Mouse (Mus musculus) lung, postnatal 4 days (tissue): ENCODE results near the gene Gfap.

Experiments used
- DNase-seq, 2 experiments: peaks; one replicate each; pipeline ENCODE4 v3.0.0; 2021

Gfap gene

DNA sequence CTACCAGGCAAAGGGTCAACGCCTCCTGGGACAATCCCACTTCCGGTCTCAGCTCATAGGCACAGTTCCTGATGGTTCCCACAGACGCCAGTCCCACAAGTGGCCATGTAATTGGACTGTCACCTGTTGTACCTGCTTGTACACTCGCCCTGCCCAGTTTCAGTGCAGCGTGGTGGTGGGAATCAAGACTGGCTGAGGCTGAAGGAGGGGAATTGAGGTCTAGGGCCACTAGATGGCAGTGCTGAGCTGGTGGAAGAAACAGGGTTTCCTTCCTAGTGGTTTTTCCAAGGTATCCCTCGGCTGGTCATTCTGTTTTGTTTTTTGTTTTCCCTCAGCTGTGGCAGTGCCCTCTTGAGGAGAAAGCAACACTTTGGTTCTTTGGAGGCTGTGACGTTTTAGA lies at the start of gene Gfap:
Gene Gfap (minus strand): TSS at position 150 of the 400 bp plus-strand sequence.
- peak; percentile 70 to 86 for DNase-seq

DNA sequence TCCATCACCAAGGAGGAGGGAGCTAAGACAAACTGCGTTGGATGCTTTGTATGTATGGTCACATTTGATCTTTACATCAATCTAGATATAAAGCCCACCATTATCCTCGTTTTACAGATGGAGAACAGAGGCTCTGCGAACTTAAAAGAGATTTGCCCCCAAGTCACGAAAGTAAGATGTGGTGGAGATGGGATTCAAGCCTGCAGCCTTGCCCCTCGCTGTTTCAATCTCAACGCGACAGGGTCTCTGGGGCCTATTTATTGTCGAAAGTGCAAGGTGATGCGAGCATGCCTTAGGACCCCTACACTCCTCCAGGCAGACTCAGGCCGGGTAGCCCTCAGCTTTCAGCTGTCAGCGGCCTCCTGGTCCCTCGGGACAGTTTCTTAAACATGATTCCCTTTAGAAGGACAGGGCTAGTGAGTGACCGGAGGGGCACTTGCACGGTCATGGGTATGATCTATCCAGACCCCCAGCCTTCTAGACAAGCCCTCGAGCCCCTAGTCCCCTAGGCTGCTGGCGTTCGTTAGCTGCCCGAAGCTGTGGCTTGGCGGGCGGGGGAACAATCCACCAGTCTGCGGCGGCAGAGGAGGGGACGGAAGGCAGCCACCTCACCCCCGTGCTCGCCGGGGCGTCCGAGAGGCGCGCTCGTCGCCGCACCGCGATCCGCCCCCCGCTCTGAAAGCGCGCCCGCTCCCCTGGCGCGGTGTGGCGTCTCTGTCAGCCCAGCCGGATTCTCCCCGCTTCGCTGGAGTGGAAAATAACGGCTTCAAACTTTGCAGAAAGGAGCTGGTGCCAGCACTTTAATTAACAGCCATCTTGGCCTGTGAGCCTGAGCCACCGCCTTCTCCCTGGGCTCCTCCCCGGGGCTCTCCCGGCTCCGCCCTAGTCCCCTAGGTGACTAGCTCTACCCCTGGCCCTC lies 47.6 kb upstream of the Gfap start:
- DNase-seq = peak; percentile 38 to 47

DNA sequence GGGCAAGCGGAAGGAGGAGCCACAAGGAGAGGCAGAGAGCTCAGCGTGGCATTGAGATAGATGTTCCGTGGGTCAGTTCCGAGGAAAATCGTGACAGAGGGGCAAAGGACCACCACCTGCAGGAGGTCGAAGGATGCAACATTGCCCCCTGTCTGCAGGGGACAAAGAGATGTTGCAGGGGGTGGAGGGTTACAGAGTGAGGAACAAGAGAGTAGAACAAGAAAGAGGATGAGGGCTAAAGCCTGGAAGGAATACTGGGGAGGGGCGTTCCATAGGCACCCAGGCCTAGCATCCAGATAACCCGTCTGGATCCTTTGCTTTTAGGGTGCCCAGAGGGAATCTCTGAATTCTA lies 46.3 kb upstream of the Gfap start:
- no peak for DNase-seq

DNA sequence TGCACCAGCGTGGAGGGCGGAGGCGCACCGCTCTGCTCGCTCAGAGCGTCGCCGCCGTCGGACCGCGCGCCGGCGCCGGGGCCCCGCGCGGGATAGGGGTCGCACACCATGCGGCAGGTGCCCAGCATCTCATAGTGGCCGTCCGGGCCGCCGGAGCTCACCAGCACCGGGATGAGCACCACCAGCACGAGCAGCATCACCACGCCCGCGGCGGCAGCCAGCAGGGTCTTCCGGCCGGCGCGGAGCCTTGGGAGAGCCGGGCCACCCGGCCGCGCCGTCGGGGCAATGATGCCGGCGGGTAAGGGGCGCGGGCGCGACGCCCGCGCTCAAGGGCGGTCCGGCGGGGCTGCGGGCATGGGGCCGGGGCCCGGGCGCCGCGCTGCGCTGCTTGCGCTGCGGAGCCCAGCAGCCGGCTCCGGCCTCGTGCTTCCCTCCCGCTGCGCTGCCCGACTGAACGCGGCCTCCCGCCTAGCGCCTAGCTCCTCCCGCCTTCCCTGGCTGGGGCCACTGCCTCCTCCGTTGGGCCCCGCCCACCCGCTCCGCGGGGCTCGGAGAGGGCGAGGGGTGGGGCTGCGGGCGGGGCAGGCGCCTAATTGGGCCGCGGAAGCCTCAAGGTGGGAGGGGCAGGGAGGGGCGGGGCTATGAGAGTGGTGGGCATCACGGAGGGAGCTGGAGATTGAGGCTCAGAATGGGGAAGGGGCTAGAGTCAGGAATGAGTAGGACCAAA lies 45.7 kb upstream of the Gfap start, which contains the start of gene C1ql1:
Gene C1ql1 (minus strand): TSS at position 424 of the 727 bp plus-strand sequence.
- peak; percentile 89 to 94 for DNase-seq

DNA sequence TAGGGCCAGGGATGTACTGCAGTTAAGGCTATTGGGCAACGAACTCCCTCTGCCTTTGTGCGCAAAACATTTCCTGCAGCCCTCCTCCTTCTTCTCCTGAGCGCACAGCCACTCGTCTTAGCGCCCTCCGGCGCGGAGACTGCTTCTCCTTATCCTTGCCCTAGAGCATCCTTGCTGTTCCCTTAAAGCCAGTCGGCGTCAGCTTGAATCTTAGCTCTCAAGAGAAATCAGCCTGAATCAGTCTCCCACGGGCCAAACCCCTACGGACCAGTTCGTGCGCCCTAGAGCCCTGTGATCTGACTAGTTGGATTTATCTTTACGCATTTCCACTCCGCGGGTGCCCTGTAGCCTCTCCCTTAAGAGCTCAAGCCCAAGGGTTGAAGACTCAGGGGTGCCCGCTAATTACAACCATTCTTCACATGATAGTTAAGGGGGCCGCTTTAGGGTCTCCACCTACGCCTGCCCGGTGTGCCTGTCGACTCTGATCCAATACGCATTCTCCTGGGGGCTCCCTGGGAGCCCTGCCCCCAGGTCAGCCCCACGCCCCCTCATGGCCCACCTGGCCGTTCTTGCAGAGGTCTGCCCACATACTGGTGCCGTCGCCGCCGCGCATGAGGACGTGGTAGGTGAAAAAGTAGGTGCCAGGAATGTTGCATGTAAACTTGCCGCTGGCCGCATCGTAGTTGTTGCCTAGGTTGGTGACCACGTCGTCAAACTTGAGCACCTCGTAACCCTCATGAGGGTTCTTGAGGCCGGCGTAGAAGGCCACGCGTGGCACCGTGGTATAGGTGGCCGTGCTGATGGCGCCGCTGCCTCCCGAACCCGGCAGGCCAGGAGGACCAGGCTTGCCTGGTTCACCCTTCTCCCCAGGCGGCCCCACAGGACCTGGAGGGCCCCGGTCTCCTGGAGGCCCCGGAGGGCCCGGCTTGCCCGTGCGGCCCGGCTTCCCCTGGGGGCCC lies 44.9 kb upstream of the Gfap start:
- DNase-seq = no peak

DNA sequence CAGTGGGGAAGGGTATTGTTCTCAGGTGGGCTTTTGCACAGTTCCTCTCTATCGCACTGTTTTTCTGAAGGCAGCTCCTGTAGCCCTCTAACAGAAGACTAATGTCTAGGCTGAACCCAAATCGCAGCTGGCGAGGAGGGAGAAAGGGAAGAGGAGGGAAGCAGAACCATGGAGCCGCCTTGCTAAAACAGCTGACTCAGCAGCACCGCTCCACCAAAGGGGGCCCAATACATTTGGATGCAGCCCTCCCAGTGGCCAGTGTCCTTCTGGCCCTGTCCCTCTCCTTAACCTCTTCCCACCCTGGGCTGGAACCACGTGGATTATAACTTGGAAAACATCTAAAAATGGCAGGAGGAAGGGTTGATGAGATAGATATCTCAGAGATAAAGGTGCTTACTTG lies 40.5 kb upstream of the Gfap start:
- no peak for DNase-seq

DNA sequence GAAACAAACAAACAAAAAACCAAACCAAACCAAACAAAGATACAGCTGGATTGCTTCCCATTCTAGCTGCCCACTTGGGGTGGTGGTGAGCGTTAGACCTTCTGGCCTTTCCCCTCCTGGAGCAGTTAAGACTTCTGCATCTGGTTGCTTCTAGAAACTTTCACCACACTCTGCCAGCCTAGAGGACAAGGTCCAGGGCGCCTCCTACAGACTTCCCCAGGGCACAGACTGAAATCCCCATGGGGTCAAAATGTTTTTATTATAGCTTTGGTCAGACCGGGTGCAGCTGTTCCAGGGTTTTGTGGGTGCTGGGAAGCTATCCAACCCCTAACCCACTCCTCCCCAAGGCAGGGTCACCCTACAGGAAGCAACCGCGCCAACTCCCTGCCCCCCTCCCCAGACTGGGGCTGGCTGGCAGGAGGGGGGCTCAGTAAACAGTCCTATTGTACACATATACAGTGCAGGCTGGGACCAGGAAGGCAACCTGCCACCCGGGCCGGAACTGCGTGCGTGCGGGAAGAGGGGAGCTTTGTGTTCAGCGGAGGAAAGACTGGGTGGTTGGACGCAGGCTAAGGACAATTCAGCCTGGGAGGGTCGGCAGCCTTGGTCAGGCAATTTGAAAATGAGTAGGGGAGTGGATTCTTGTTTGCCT lies 38.4 kb upstream of the Gfap start:
- DNase-seq = peak; percentile 33 to 50

DNA sequence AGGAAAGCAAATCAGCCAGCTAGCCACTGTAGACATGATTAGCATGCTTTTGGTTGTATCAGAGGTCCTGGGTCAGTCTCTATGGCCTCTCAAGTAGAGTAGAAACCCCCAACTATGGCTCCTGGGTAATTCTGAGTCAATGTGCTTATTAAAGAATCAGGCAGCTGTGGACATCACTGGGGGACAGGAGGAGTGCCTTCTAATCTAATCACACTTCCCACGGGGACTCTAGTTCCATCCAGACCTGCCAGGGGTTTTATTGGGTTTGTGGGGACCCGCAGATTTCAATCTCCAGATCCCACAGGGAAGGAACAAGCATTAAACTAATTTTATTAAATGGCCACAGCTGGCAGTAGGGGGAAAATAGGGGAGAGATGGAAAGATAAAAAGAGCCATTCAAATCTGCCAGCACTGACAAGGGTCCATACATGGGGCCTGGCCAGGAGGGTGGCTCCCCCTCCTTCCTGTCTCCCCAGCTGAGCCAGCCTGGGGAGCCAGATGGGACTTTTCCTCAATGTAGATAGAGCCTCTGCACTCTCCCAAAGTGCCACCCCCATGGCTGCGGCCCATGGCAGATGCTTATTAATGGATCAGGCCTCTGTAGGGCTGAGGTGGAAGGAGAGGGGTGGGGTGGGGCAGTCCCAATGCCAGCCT lies 36.9 kb upstream of the Gfap start:
- DNase-seq = no peak

DNA sequence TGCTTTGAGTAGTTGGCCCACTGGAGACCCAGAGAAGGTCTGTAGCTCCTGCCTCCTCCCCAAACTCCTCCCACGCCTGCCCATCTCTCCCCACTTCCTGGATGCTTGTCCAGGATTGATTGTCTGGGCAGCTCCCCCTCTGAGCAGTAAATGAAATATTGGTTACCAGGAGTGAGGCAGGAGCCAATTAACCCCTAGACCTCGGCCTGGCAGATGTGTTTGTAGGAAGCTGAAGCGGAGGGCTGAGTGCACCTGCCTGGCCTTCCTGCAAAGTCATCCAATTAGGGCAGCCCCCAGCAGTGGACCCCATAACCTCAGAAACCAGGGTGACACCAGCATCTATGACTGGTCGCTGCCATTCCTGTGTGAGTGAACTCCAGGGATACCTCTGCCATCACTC lies 35.6 kb upstream of the Gfap start:
- no peak for DNase-seq

DNA sequence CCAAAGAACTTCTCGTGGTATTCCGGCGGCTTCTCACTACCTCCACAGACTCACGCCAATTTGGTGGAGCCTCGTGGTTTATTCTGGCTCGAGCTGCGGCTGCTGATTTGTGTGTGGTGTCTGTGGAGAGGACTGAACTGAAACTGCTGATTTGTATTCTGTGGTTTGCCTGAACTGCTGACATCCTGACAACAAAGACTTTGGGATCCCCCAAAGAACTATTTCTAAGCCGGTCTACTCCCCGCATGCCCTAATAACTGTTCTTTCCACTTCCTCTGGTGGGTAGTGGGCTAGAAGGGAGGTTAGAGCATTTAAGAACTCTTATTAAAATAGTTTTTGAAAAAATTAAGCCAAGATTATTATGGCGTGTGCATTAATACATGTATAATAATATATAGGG lies 30.0 kb upstream of the Gfap start:
- no peak for DNase-seq

DNA sequence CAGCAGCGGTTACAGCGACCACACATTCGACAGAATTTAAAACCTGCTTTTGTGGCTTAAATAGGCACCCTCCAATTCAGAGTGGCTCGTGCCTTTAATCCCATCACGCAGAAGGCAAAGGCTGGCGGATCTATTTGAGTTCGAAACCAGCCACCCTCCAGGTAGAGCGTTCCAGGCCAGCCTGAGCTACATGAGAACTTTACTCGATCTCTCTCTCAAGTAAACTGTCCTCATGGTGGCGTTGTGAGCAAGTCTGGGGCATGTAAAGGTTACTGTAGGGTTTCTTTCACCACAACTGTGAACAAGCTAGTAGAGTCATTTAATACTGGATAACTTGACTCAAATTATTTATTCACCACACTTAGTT lies 24.6 kb upstream of the Gfap start:
- DNase-seq = no peak

DNA sequence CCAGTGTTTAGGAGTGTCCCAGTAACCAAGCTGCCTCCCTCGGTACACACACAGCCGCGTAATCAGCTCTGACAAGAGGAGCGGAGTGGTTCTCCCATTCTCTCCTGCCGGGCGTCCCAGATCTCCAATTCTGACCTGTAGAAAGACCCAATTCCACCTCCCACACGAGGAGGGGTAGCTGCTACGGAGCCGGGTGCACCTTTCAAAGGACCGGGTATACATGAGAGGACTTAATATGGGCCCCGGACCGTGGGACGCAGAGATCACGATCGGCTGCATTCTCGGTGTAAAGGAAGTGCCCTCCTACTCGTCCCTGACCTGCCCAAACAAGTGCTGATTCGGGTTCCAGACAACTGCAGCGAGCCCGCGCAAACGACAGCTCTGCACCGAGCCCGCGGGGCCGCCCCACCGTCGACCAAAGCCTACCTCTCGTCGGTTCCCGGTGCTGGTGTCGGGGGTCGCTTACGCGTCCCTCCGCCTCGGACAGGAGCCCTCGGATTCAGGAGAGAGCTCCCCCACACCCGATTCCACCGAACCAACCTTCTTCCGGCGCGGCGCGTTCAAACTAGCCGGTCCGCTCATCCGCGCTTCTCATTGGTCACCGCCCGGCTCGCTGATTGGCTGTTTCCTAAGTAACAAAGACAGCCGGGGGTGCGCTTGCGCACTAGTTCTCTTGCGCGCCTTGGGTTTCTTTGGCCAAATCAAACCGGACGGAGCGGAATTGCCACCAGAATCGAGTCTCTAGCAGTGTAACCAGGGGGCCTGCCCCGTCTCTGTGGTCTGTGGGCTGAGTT lies 24.0 kb upstream of the Gfap start, which contains the start of gene Kif18b:
Gene Kif18b (minus strand): TSS at position 568 of the 794 bp plus-strand sequence.
- peak; percentile 95 to 96 for DNase-seq

DNA sequence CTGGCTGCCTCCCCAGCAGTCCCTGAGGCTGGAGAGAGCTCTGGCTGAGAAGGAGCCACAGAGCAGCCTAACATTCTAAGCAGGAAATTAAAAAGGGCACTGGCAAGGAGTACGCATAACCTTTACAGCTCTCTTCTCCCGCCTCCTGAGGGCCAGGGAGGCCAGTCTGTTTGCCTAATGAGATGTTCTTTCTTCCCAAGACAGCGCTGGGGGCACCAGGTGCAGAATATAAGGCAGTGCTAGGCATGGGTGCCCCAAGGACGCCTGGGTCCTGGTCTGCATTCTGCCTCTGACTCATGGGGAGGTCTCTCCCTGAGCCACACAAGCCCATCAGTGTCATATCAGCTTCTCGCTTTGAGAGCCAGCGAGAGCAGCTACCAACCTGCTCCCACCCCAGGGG lies 20.8 kb upstream of the Gfap start:
- no peak for DNase-seq

DNA sequence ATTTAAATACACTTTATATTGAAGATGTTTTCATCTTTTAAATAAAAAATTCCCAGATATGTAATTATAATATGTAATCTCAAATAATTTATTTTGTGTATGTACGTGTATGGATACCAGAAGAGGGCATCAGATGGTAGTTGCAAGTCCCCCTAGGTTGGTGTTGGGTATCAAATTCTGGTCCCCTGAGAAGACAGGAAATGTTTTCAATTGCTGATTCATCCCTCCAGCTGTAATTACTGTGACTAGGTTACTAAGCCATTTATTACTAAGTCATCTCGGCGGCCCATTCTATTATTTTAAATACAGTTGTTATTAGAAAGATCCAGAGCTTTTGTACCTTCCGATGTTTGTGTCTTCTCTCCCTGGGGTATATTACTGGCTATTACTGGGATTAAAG lies 17.4 kb upstream of the Gfap start:
- DNase-seq = no peak

DNA sequence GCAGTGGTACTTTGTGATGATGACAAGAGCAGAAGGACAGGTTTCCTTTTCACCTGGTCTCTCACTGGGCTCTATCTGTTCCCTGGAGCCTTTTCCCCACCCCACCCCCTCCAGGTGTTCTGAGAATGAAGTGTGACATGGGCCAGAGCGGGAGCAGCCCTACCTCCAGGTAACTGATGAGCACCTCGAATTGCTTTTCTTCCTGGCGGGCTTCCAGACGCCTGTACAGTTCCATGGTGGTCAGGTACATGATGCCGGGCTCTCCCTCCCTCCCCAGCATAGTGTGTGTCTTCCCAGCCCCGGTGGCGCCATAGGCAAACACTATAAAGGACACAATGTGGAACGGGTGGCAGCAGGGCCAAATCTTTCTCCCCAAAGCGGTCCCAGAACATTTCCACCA lies 14.7 kb upstream of the Gfap start:
- no peak for DNase-seq

DNA sequence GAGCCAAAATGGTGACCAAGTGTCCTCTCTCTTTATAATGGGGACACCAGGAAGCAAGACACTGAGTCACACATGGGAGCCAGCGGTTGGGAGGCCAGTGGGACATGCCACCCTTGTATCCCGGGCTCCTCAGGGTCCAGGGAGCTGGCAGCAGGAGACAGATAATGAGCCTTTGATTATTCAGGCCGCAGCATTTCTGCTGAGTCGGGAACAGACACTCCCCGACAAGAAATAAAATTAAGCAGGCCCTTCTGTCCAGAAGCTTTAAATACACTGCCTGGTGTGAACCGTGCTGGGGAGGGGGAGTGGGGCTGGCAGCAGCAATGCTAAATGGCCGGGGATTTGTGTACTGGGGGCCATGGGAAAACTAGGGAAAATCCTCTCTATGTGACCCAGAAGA lies 10.7 kb upstream of the Gfap start:
- no peak for DNase-seq

DNA sequence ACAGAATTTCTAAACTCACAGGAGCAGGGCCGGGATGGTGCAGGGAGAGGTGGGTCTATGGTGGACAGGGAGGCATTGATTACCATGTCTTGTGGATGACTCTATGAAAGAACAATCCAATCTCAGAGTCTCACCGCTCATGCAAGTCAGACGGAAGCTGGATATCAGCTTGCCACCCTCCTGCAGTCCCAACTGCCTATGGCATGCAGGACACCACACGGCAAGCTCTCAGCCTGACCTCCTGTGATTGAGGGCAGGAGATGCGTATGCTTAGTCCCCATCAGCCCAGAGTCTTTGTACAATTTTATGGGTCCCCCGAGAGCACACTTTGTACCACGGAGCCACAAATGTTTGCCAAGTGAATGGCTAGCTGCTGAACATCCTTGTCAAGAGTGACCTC lies 2.9 kb upstream of the Gfap start:
- DNase-seq = no peak

DNA sequence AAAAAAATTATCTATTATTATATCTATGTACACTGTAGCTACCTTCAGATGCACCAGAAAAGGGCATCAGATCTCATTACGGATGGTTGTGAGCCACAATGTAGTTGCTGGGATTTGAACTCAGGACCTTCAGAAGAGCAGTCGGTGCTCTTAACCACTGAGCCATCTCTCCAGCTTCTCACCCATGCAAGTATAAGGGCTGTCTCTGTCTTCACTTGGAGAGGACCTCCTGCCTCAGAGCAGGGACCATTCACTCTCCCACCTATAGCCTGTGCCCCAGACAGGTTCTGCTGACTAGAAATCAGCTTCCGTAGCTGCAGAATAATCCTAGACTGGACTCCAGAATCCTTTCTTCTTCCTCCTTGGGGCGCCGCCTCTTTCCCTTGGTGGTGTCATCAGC lies 1.4 kb upstream of the Gfap start:
- no peak for DNase-seq

DNA sequence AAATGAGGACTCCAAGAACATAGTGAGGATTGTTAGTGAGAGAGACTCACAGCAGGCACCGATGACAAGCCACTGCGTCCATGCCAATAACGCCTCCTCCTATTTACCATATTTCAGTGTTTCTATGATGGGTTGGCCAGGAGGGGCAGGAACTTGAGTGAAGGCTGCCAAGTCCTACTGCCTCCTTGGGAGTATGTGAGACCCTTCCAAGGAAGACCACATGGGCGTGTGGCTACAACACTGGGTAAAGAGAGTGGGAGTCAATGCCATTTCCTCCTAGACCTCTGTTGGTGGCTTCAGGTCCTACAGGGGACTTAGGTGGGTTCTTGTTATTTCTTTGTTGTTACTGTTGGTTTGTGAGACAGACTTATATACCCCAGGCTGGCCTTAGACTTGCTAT lies 487 bp upstream of the Gfap start:
- DNase-seq = no peak

DNA sequence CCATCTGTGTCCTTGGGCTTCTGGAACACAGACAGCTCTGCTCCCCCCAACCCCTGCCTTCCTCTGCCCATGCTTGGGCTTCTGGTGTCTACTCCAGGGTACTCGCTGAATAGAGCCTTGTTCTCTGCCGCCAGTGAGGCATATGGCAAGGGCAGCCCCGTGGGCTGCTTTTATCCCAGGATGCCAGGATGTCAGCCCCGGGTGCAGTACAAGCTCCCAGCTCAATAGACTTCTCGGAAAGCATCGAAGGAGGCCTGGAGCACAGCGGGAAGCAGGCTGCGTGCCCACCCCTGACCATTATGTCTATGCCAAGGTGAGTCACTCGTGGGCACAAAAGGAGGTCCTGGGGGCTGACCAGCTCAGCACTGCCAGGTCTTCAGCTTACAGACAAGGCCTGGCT lies 2.3 kb downstream of the Gfap start:
- DNase-seq = no peak

DNA sequence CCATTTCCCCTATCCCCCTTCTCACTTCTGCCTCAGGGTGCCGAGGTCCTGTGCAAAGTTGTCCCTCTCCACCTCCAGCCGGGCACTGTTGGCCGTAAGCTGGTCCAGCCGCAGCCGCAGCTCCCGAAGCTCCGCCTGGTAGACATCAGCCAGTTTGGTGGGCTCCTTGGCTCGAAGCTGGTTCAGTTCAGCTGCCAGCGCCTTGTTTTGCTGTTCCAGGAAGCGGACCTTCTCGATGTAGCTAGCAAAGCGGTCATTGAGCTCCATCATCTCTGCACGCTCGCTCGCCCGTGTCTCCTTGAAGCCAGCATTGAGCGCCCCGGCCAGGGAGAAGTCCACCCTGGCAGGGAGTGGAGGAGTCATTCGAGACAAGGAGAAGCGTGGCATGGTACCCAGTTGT lies 4.1 kb downstream of the Gfap start:
- DNase-seq = no peak
